Mouse (Mus musculus): ENCODE results near the gene Vti1a.

DNA sequence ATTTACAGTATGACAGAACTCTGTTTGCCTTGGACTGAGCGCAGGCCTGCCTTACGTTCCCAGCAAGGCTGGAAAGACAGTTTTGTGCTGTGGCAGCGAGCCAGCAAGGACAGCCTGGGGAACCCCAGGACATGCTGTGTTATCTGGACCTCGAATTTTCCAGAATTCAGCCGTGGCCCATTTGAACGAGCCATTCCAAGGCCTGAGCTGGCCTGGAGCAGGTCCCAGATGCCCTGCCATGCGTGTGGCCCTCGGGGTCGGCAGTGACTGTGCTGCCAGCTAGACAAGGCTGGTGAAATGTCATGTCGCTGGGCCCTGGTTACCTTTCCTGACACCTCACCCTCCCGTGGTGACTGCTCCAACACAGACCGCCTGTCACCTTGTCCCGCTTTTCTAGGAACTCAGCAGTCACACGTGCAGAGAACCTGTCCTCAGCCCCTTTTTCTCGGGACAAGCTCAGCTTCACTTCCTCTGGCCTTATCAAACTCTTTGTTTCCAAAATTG, 247.1 kb downstream of the Vti1a start:
- TF ChIP-seq CTCF (IDR thresholded peaks at IDR 0.05; ENCODE audit: low read depth) (no peak), EP300 (optimal IDR thresholded peaks at IDR 0.05) (no peak)

All from stomach, postnatal 0 days (tissue).